In the genomic region with DNA sequence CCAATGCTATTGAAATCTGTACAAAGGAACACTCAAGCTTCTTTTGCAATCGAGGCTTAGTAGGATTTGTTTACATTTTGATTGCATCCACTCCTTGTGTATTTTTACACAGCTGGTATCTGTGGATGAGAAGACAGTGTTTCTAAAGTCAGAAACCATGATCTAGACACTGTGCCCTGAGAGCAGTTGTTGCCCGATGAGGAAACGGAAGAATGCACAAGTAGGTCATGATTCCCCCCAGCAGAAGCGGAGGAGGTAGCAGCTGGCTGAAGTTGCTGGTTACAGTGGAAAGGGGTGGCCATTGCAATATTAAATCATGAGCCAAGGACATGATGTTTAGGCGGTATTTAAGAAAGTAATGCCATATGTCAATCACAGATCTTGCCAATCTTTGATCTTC, we compare ENCODE assay signal across 26 mouse cellular contexts. TPM values are rescaled to one million over a fixed set of nuclear protein-coding genes. Genes with fewer than 3 reads are reported as not detected.
A peak's percentile ranks its signal among the peaks of the same experiment; 100 is the strongest.
DNase-seq lines count a peak whose midpoint lies in the region; ATAC-seq lines count a peak whose summit lies in the region.
"Had no signal": no experiment of that assay in that cellular context is flagged by ENCODE, and none has a peak within 500 bp of the region (broad histone marks: within the 10 kb centered on the region; RNA-seq: fewer than 3 reads in every experiment).

No protein-coding gene starts in this region.

- no peak overlapping the region for H3K27ac ChIP-seq in liver, embryonic 16.5 days (ENCODE audit: low read length)
- H3K27ac ChIP-seq in liver, embryonic 11.5 days (ENCODE audit: low read depth, low read length), result no peak overlapping the region
- H3K27ac ChIP-seq: embryonic facial prominence, embryonic 12.5 days; embryonic facial prominence, embryonic 15.5 days; forebrain, embryonic 12.5 days; forebrain, embryonic 15.5 days; gastrocnemius, adult 2 months; heart, adult 2 months; heart, embryonic 10.5 days; heart, embryonic 13.5 days; hindbrain, embryonic 12.5 days; hindbrain, embryonic 15.5 days had no signal

- DNase-seq in frontal cortex, postnatal 25 days (ENCODE audit: low spot score in 2 of 2), result no peak
- no peak for DNase-seq in liver, embryonic 11.5 days (ENCODE audit: low spot score)
- DNase-seq in fat pad, adult 2 months (ENCODE audit: extremely low read depth, low read depth, low spot score), result peak; percentile 98
- peak; percentile 68 for DNase-seq in retina, postnatal 1 day
- DNase-seq in heart, postnatal 14 days, result no peak
- DNase-seq in heart, adult 18-20 months, result no peak
- DNase-seq: adrenal gland, postnatal 10 days; adrenal gland, postnatal 36 days; cerebellum, adult 11 months; cerebellum, adult 2 months; cerebellum, adult 9-11 months; cerebellum, postnatal 25 days; gastrocnemius, adult 2 months; gastrocnemius, postnatal 14 days; heart, adult 2 months had no signal

- 59% methylated on average over 5 of the region's 5 CpGs for WGBS in liver, embryonic 16.5 days (ENCODE audit: insufficient replicate concordance)
- 83% methylated on average over 5 of the region's 5 CpGs for WGBS in liver, embryonic 11.5 days

- intact Hi-C loops in heart, postnatal 14 days (cut with DNase I), result no loop called here

- no peaks in the 10 kb centered on the region for H3K4me1 ChIP-seq in liver, embryonic 16.5 days (ENCODE audit: control insufficient read depth, low read depth, low read length)
- H3K4me1 ChIP-seq in liver, embryonic 11.5 days (replicated peaks; ENCODE audit: control insufficient read depth, insufficient read depth, low read length), result no peaks in the 10 kb centered on the region
- H3K4me1 ChIP-seq: embryonic facial prominence, embryonic 12.5 days; embryonic facial prominence, embryonic 15.5 days; forebrain, embryonic 12.5 days; forebrain, embryonic 15.5 days; heart, embryonic 10.5 days; heart, embryonic 13.5 days; hindbrain, embryonic 12.5 days; hindbrain, embryonic 15.5 days had no signal

- no peak overlapping the region for H3K9ac ChIP-seq in liver, embryonic 16.5 days (ENCODE audit: low read depth, low read length)
- H3K9ac ChIP-seq in liver, embryonic 11.5 days (ENCODE audit: low read depth, low read length), result no peak overlapping the region
- H3K9ac ChIP-seq: embryonic facial prominence, embryonic 12.5 days; embryonic facial prominence, embryonic 15.5 days; forebrain, embryonic 12.5 days; forebrain, embryonic 15.5 days; heart, embryonic 13.5 days; hindbrain, embryonic 12.5 days; hindbrain, embryonic 15.5 days had no signal

- no peak overlapping the region for H3K4me3 ChIP-seq in liver, embryonic 16.5 days (ENCODE audit: low read depth, low read length)
- no peak overlapping the region for H3K4me3 ChIP-seq in liver, embryonic 11.5 days (ENCODE audit: low read depth, low read length)
- H3K4me3 ChIP-seq: embryonic facial prominence, embryonic 12.5 days; embryonic facial prominence, embryonic 15.5 days; forebrain, embryonic 12.5 days; forebrain, embryonic 15.5 days; gastrocnemius, adult 2 months; heart, adult 2 months; heart, embryonic 10.5 days; heart, embryonic 13.5 days; hindbrain, embryonic 12.5 days; hindbrain, embryonic 15.5 days had no signal

- H3K9me3 ChIP-seq in liver, embryonic 16.5 days (replicated peaks; ENCODE audit: control insufficient read depth, low read length), result no peaks in the 10 kb centered on the region
- no peaks in the 10 kb centered on the region for H3K9me3 ChIP-seq in liver, embryonic 11.5 days (ENCODE audit: control insufficient read depth, low read length)
- H3K9me3 ChIP-seq: embryonic facial prominence, embryonic 12.5 days; embryonic facial prominence, embryonic 15.5 days; forebrain, embryonic 12.5 days; forebrain, embryonic 15.5 days; heart, embryonic 10.5 days; heart, embryonic 13.5 days; hindbrain, embryonic 12.5 days; hindbrain, embryonic 15.5 days had no signal

- ATAC-seq in frontal cortex, adult (ENCODE audit: low TSS enrichment), result peak; percentile 67; the same call in 1 of the 2 replicates
- peak; percentile 11; the same call in 1 of the 2 replicates for ATAC-seq in liver, embryonic 16.5 days (ENCODE audit: low read depth)
- no peak for ATAC-seq in liver, embryonic 11.5 days (replicated peaks; ENCODE audit: low FRiP score)
- ATAC-seq: activated CD4-positive, CD25-positive, alpha-beta regulatory T cell, adult 4 months; forebrain, embryonic 15.5 days had no signal

- no peaks in the 10 kb centered on the region for H3K27me3 ChIP-seq in liver, embryonic 16.5 days (ENCODE audit: control insufficient read depth, insufficient read depth, low read depth, low read length)
- no peaks in the 10 kb centered on the region for H3K27me3 ChIP-seq in liver, embryonic 11.5 days (replicated peaks; ENCODE audit: control insufficient read depth, insufficient read depth, low read length)
- H3K27me3 ChIP-seq: embryonic facial prominence, embryonic 12.5 days; embryonic facial prominence, embryonic 15.5 days; forebrain, embryonic 12.5 days; forebrain, embryonic 15.5 days; heart, embryonic 13.5 days; hindbrain, embryonic 12.5 days; hindbrain, embryonic 15.5 days had no signal

- no peak overlapping the region for H3K4me2 ChIP-seq in liver, embryonic 16.5 days (ENCODE audit: low read depth, low read length)
- no peak overlapping the region for H3K4me2 ChIP-seq in liver, embryonic 11.5 days
- H3K4me2 ChIP-seq: embryonic facial prominence, embryonic 12.5 days; embryonic facial prominence, embryonic 15.5 days; forebrain, embryonic 12.5 days; forebrain, embryonic 15.5 days; heart, embryonic 13.5 days; hindbrain, embryonic 12.5 days; hindbrain, embryonic 15.5 days had no signal

- H3K36me3 ChIP-seq in liver, embryonic 16.5 days (ENCODE audit: control insufficient read depth, insufficient read depth), result no peaks in the 10 kb centered on the region
- no peaks in the 10 kb centered on the region for H3K36me3 ChIP-seq in liver, embryonic 11.5 days (ENCODE audit: control insufficient read depth, insufficient read depth, low read length)
- H3K36me3 ChIP-seq: embryonic facial prominence, embryonic 15.5 days; forebrain, embryonic 15.5 days; heart, embryonic 10.5 days; heart, embryonic 13.5 days; hindbrain, embryonic 12.5 days; hindbrain, embryonic 15.5 days had no signal

RNA-seq across cellular contexts. Expression of a gene that starts 36.7 kb away (rescaled TPM):
- polyA plus RNA-seq in liver, embryonic 16.5 days (2015; fragmentation: Nextera tagmentation; extraction: Ambion mirVana), result 43.3 and 43.9 TPM in 2 replicates
- polyA plus RNA-seq in liver, embryonic 11.5 days (2014; fragmentation: Nextera tagmentation; extraction: Ambion mirVana), result 34.8 and 37.1 TPM in 2 replicates
- 10 to 100 TPM; 44.6 to 52.8 TPM for total RNA-seq in heart, postnatal 14 days (2021)
- 100 to 1,000 TPM in 1 of 2 experiments, 10 to 100 TPM in 1; 91.8 to 106 TPM for total RNA-seq in heart, adult 18-20 months (2021)

RNA-seq across cellular contexts. Expression of a gene that starts 53.7 kb away (rescaled TPM):
- 16.5 and 17.9 TPM in 2 replicates for polyA plus RNA-seq in liver, embryonic 16.5 days (2015; fragmentation: Nextera tagmentation; extraction: Ambion mirVana)
- polyA plus RNA-seq in liver, embryonic 11.5 days (2014; fragmentation: Nextera tagmentation; extraction: Ambion mirVana), result 34.7 and 35.6 TPM in 2 replicates
- total RNA-seq in heart, postnatal 14 days (2021), result 1 to 10 TPM; 1.1 to 4.1 TPM
- under 1 TPM; 0.21 to 0.32 TPM for total RNA-seq in heart, adult 18-20 months (2021)

Comparison
In these comparisons a context has a peak if more than half of its experiments do, and no peak if none do; other contexts are left out.
1. DNase-seq: peak in fat pad, adult 2 months (single experiment) and retina, postnatal 1 day (single experiment); none in frontal cortex, postnatal 25 days (0 of 2), liver, embryonic 11.5 days (single experiment), heart, postnatal 14 days (0 of 2) and heart, adult 18-20 months (0 of 2).